Mouse (Mus musculus) E14TG2a.4 (cell line): ENCODE measurements around the gene Ppm1m.

Experiments
- CTCF ChIP-seq: conservative IDR thresholded peaks from 2 replicates; pipeline ENCODE4 v1.5.1; 2014; ENCODE audit warnings: low read length
- NANOG ChIP-seq: IDR thresholded peaks from 2 replicates; pipeline ENCODE4 v1.6.1; 2014; ENCODE audit warnings: borderline replicate concordance, low read length, mixed read lengths

GRCm38 (mm10) chr9:106225469-106226150, 26.1 kb upstream of the Ppm1m start:
- TF ChIP-seq CTCF: no peak
- no peak for TF ChIP-seq NANOG
